Mouse (Mus musculus) heart, postnatal 0 days (tissue): ENCODE data around the gene Isx.

Experiments
- CTCF ChIP-seq: IDR thresholded peaks from 2 replicates; pipeline ENCODE4 v1.5.1; 2016; ENCODE audit warnings: antibody characterized with exemption, control low read depth, low read depth
- EP300 ChIP-seq: IDR thresholded peaks from 2 replicates; pipeline ENCODE4 v1.6.1; 2016; ENCODE audit warnings: antibody characterized with exemption, low read depth

- TF ChIP-seq CTCF = no peak
- no peak for TF ChIP-seq EP300
Observed at GRCm38 (mm10) chr8:74848707-74849106, 24.3 kb upstream of the Isx start.
